Comparison of ENCODE assay signal across 8 mouse cellular contexts in genomic region chr11:51646751-51647667, GRCm38 (mm10). TPM values are rescaled to one million over a fixed set of nuclear protein-coding genes. Genes with fewer than 3 reads are reported as not detected.
A peak's percentile ranks its signal among the peaks of the same experiment; 100 is the strongest.
DNase-seq lines count a peak whose midpoint lies in the region; ATAC-seq and TF ChIP-seq lines count a peak whose summit lies in the region.

No protein-coding gene starts in this region.

- peaks cover 6% of the 10 kb centered on the region; the same call in 1 of the 2 replicates for H3K79me2 ChIP-seq in CH12.LX (replicated peaks; ENCODE audit: control insufficient read depth, extremely low read depth, insufficient read depth, poor library complexity, severe bottlenecking)

- no peak for ATAC-seq in megakaryocyte progenitor cell, adult 5-6 weeks (replicated peaks; ENCODE audit: poor library complexity)

- no peak for TF ChIP-seq RAD21 in CH12.LX (IDR thresholded peaks at IDR 0.05; ENCODE audit: low read depth, low read length)

- H3K27me3 ChIP-seq in CH12.LX (replicated peaks), result no peaks in the 10 kb centered on the region

- peaks cover 3% of the 10 kb centered on the region for H3K9me3 ChIP-seq in CH12.LX (replicated peaks; ENCODE audit: low read length)

- dilution Hi-C loops in CH12.LX (cut with MboI; ENCODE audit: extremely low pct_ligation_motif_present, extremely low pct_unique_long_range_greater_than_20kb, low sequenced_read_pairs), result no loop called here

- H3K27ac ChIP-seq in CH12.LX (ENCODE audit: insufficient read depth, low read depth), result peak overlapping the region; percentile 61

- peaks cover 15 to 42% of the 10 kb centered on the region in 2 experiments for H3K36me3 ChIP-seq in CH12.LX (replicated peaks in 1 of 2; ENCODE audit: control insufficient read depth in 1 of 2, insufficient read depth in 1 of 2, low read length in 1 of 2)

- H3K4me1 ChIP-seq in CH12.LX (ENCODE audit: control insufficient read depth in 1 of 2, insufficient read depth in 2 of 2), result peaks cover 49 to 79% of the 10 kb centered on the region in 2 experiments

- H3K4me2 ChIP-seq in CH12.LX (ENCODE audit: insufficient read depth, low read depth, poor library complexity, severe bottlenecking), result peak overlapping the region; percentile 32

- TF ChIP-seq POLR2A in CH12.LX (IDR thresholded peaks at IDR 0.05; ENCODE audit: low read depth, low read length), result peak; percentile 60

- peak overlapping the region; percentile 4; the same call in 1 of the 2 replicates for H3K9ac ChIP-seq in CH12.LX (ENCODE audit: insufficient read depth, low read depth)

- peak; percentile 51 for TF ChIP-seq EP300 in CH12.LX (IDR thresholded peaks at IDR 0.05; ENCODE audit: low read length)

- in situ Hi-C loops in CH12.LX (cut with MboI; ENCODE audit: low pct_ligation_motif_present, low pct_unique_long_range_greater_than_20kb, low sequenced_read_pairs), result no loop called here

- peak overlapping the region; percentile 44 to 55 (median 54) for H3K4me3 ChIP-seq in CH12.LX (replicated peaks in 1 of 3; ENCODE audit: low read depth in 2 of 3, low read length in 2 of 3, poor library complexity in 1 of 3)

- no peak for TF ChIP-seq CTCF in CH12.LX (conservative IDR thresholded peaks at IDR 0.05 in 1 of 2, IDR thresholded peaks at IDR 0.05 in 1 of 2; ENCODE audit: low read depth in 2 of 2, low read length in 2 of 2)

- peak; percentile 59 for DNase-seq in adrenal gland, adult 8-10 months
- no peak for DNase-seq in adrenal gland, postnatal 4 days (ENCODE audit: low spot score in 2 of 2)
- DNase-seq in CH12.LX (ENCODE audit: extremely low read depth), result peak; percentile 82
- DNase-seq in heart, adult 18-20 months, result peak; percentile 57 to 84
- DNase-seq in kidney, adult 9 months, result peak; percentile 66
- DNase-seq in lung, postnatal 14 days, result peak; percentile 61
- no peak for DNase-seq in cerebellum, postnatal 4 days (ENCODE audit: low spot score in 2 of 2)

TF ChIP-seq in CH12.LX, 34 proteins besides CTCF, POLR2A, EP300 and RAD21:
- TF ChIP-seq TBP (conservative IDR thresholded peaks at IDR 0.05; ENCODE audit: low read depth, low read length), result peak; percentile 56; the same call in 1 of the 2 replicates
- no peak for TF ChIP-seq UBTF (IDR thresholded peaks at IDR 0.05; ENCODE audit: low read depth, low read length)
- TF ChIP-seq BHLHE40 (IDR thresholded peaks at IDR 0.05; ENCODE audit: low read depth, low read length), result 0 out of 2 replicates have a peak, but pooled peaks have one; percentile 33
- no peak; the same call in 1 of the 2 replicates for TF ChIP-seq NRF1 (IDR thresholded peaks at IDR 0.05; ENCODE audit: low read depth, low read length)
- TF ChIP-seq CHD1 (IDR thresholded peaks at IDR 0.05; ENCODE audit: low read depth, low read length), result no peak
- peak; percentile 33; the same call in 1 of the 2 replicates for TF ChIP-seq IRF4 (IDR thresholded peaks at IDR 0.05; ENCODE audit: low read depth, low read length)
- TF ChIP-seq MXI1 (IDR thresholded peaks at IDR 0.05; ENCODE audit: low read depth, low read length), result peak; percentile 72
- TF ChIP-seq TCF12 (IDR thresholded peaks at IDR 0.05; ENCODE audit: low read depth, low read length), result peak; percentile 76
- TF ChIP-seq MEF2A (IDR thresholded peaks at IDR 0.05; ENCODE audit: borderline replicate concordance, low read depth, low read length), result peak; percentile 20; the same call in 1 of the 2 replicates
- 0 out of 2 replicates have a peak, but pooled peaks have one; percentile 77 for TF ChIP-seq MAZ (IDR thresholded peaks at IDR 0.05; ENCODE audit: low read depth, low read length)
- TF ChIP-seq CHD2 (IDR thresholded peaks at IDR 0.05; ENCODE audit: low read length), result peak; percentile 61; the same call in 1 of the 2 replicates
- peak; percentile 67 for TF ChIP-seq MAX (IDR thresholded peaks at IDR 0.05; ENCODE audit: low read length)
- no peak for TF ChIP-seq ZC3H11A (IDR thresholded peaks at IDR 0.05; ENCODE audit: low read depth, low read length)
- TF ChIP-seq ETS1 (conservative IDR thresholded peaks at IDR 0.05; ENCODE audit: low read depth, low read length), result no peak; the same call in 1 of the 2 replicates
- peak; percentile 61; the same call in 1 of the 2 replicates for TF ChIP-seq ZMIZ1 (IDR thresholded peaks at IDR 0.05; ENCODE audit: low read depth, low read length)
- no peak for TF ChIP-seq JUND (conservative IDR thresholded peaks at IDR 0.05; ENCODE audit: low read depth, low read length)
- TF ChIP-seq MAFK (IDR thresholded peaks at IDR 0.05; ENCODE audit: insufficient replicate concordance, low read length), result peak; percentile 15; the same call in 1 of the 2 replicates
- TF ChIP-seq E2F4 (IDR thresholded peaks at IDR 0.05; ENCODE audit: insufficient replicate concordance, low read depth, low read length), result no peak
- 0 out of 2 replicates have a peak, but pooled peaks have one; percentile 5 for TF ChIP-seq NELFE (IDR thresholded peaks at IDR 0.05; ENCODE audit: low read depth, low read length)
- TF ChIP-seq HCFC1 (IDR thresholded peaks at IDR 0.05; ENCODE audit: low read depth, low read length), result peak; percentile 84
- peak; percentile 85 for TF ChIP-seq ELF1 (IDR thresholded peaks at IDR 0.05; ENCODE audit: low read depth, low read length)

RNA-seq across cellular contexts. Expression of gene N4bp3, which starts 3.6 kb away (rescaled TPM):
- 10 to 100 TPM in 1 of 4 experiments, 1 to 10 TPM in 3; 8.2 to 10.6 (median 8.5) TPM for total RNA-seq in adrenal gland, adult 8-10 months (2022)
- 10 to 100 TPM; 19.8 to 26.5 TPM for total RNA-seq in adrenal gland, postnatal 4 days (2021)
- 19.7 and 21.2 TPM in 2 replicates for total RNA-seq in CH12.LX (2012; rRNA removed)
- 17.8 and 19.1 TPM in 2 replicates for total RNA-seq in CH12.LX (2014; rRNA removed)
- polyA plus RNA-seq in CH12.LX (2012; ENCODE audit: insufficient read length, low read depth), result 22.1 and 25.4 TPM in 2 replicates
- 10 to 100 TPM in 1 of 2 experiments, 1 to 10 TPM in 1; 9.4 to 11.4 TPM for total RNA-seq in heart, adult 18-20 months (2021)
- 0.10 and 0.44 TPM in 2 replicates for total RNA-seq in megakaryocyte progenitor cell, adult 5-6 weeks (2015)
- total RNA-seq in megakaryocyte progenitor cell, adult 5-6 weeks (2017), result 0.46 and 0.78 TPM in 2 replicates

RNA-seq across cellular contexts. Expression of gene D930048N14Rik, which starts 3.7 kb away (rescaled TPM):
- 1 to 10 TPM; 1.6 to 5.4 (median 2.8) TPM for total RNA-seq in adrenal gland, adult 8-10 months (2022)
- 1 to 10 TPM; 3.5 to 4.1 TPM for total RNA-seq in adrenal gland, postnatal 4 days (2021)
- total RNA-seq in CH12.LX (2012; rRNA removed) (1.3 and 1.5 TPM in 2 replicates), CH12.LX (2014; rRNA removed) (0.32 and 0.38 TPM in 2 replicates)
- polyA plus RNA-seq in CH12.LX (2012; ENCODE audit: insufficient read length, low read depth), result 0.78 and 0.81 TPM in 2 replicates
- under 1 TPM; 0.37 to 0.54 TPM for total RNA-seq in heart, adult 18-20 months (2021)
- 0.15 TPM in 1 of 2 replicates, not detected in the other for total RNA-seq in megakaryocyte progenitor cell, adult 5-6 weeks (2015)
- 0.21 TPM in 1 of 2 replicates, not detected in the other for total RNA-seq in megakaryocyte progenitor cell, adult 5-6 weeks (2017)

RNA-seq across cellular contexts. Expression of gene Rmnd5b, which starts 11.3 kb away (rescaled TPM):
- total RNA-seq in adrenal gland, adult 8-10 months (2022), result 10 to 100 TPM; 42.4 to 60.2 (median 51.6) TPM
- total RNA-seq in adrenal gland, postnatal 4 days (2021), result 10 to 100 TPM; 41.5 to 50.0 TPM
- 46.6 and 46.7 TPM in 2 replicates for total RNA-seq in CH12.LX (2012; rRNA removed)
- 39.0 and 41.1 TPM in 2 replicates for total RNA-seq in CH12.LX (2014; rRNA removed)
- polyA plus RNA-seq in CH12.LX (2012; ENCODE audit: insufficient read length, low read depth), result 59.5 and 60.2 TPM in 2 replicates
- total RNA-seq in heart, adult 18-20 months (2021), result 10 to 100 TPM; 15.7 to 16.4 TPM
- 34.9 TPM in 2 replicates for total RNA-seq in megakaryocyte progenitor cell, adult 5-6 weeks (2015)
- 11.4 and 20.4 TPM in 2 replicates for total RNA-seq in megakaryocyte progenitor cell, adult 5-6 weeks (2017)

RNA-seq across cellular contexts. Expression of gene Nhp2, which starts 27.5 kb away (rescaled TPM):
- total RNA-seq in adrenal gland, adult 8-10 months (2022), result 10 to 100 TPM; 52.2 to 75.1 (median 56.2) TPM
- total RNA-seq in adrenal gland, postnatal 4 days (2021), result 10 to 100 TPM; 73.2 to 74.9 TPM
- total RNA-seq in CH12.LX (2012; rRNA removed) (489 and 641 TPM in 2 replicates), CH12.LX (2014; rRNA removed) (649 and 722 TPM in 2 replicates)
- polyA plus RNA-seq in CH12.LX (2012; ENCODE audit: insufficient read length, low read depth), result 847 and 914 TPM in 2 replicates
- 10 to 100 TPM; 21.8 to 23.6 TPM for total RNA-seq in heart, adult 18-20 months (2021)
- 147 and 165 TPM in 2 replicates for total RNA-seq in megakaryocyte progenitor cell, adult 5-6 weeks (2015)
- 117 and 167 TPM in 2 replicates for total RNA-seq in megakaryocyte progenitor cell, adult 5-6 weeks (2017)

RNA-seq across cellular contexts. Expression of gene Hnrnpab, which starts 40.4 kb away (rescaled TPM):
- total RNA-seq in adrenal gland, adult 8-10 months (2022), result 100 to 1,000 TPM; 219 to 321 (median 266) TPM
- total RNA-seq in adrenal gland, postnatal 4 days (2021), result 100 to 1,000 TPM; 350 to 387 TPM
- 893 and 1,222 TPM in 2 replicates for total RNA-seq in CH12.LX (2012; rRNA removed)
- 1,100 and 1,160 TPM in 2 replicates for total RNA-seq in CH12.LX (2014; rRNA removed)
- 2,181 and 2,430 TPM in 2 replicates for polyA plus RNA-seq in CH12.LX (2012; ENCODE audit: insufficient read length, low read depth)
- total RNA-seq in heart, adult 18-20 months (2021), result 100 to 1,000 TPM; 132 to 133 TPM
- 645 and 667 TPM in 2 replicates for total RNA-seq in megakaryocyte progenitor cell, adult 5-6 weeks (2015)
- total RNA-seq in megakaryocyte progenitor cell, adult 5-6 weeks (2017), result 984 and 1,159 TPM in 2 replicates

Comparison
In these comparisons a context has a peak if more than half of its experiments do, and no peak if none do; other contexts are left out.
1. DNase-seq: peak in adrenal gland, adult 8-10 months (single experiment), CH12.LX (single experiment), heart, adult 18-20 months (2 of 2), kidney, adult 9 months (single experiment) and lung, postnatal 14 days (single experiment); none in adrenal gland, postnatal 4 days (0 of 2) and cerebellum, postnatal 4 days (0 of 2).
2. RNA of gene N4bp3, which starts 3.6 kb away (total RNA-seq): 19.8 to 26.5 TPM in adrenal gland, postnatal 4 days, 17.8 to 21.2 TPM in CH12.LX, 9.4 to 11.4 TPM in heart, adult 18-20 months and 8.2 to 10.6 TPM in adrenal gland, adult 8-10 months; 0.10 to 0.78 TPM in megakaryocyte progenitor cell, adult 5-6 weeks; every median in the first group is over 4 times any median in the second.